Mouse (Mus musculus): ENCODE data around the gene Zbtb39. TPM values are rescaled to one million over a fixed set of nuclear protein-coding genes. Genes with fewer than 3 reads are reported as not detected.
A peak's percentile ranks its signal among the peaks of the same experiment; 100 is the strongest.

Gene Zbtb39
- polyA plus RNA-seq, 1 experiment from 2014 or later: 9.3 TPM

DNA sequence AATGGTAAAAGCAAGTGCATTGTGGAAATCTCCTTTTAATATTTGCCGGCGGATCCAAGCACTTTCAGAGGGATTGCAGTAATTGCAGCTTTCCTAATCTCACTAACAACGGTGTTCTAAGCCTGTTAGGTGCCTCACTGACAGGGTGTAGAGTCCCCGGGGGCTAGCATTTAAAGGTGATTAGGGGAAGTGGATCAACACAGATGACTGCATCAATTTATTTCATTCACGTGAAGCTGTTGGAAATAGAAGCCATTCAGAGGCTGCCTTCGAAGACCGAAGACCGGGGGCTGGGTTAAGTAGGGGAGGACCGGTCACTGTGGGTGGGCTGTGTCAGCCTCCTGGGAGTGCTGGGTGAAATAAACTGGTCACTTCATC is 8.4 kb upstream of the Zbtb39 start:
- WGBS: 57% methylated on average over 9 of the region's 9 CpGs
- no peak overlapping the region for H3K4me2 ChIP-seq (replicated peaks; ENCODE audit: low read depth, low read length)
- no peaks in the 10 kb centered on the region for H3K36me3 ChIP-seq (ENCODE audit: control insufficient read depth, insufficient read depth, low read length)
- H3K9me3 ChIP-seq (ENCODE audit: control insufficient read depth, low read length): no peaks in the 10 kb centered on the region
- no peak overlapping the region for H3K9ac ChIP-seq (ENCODE audit: low read depth, low read length)
- DNase-seq (ENCODE audit: low spot score) (no peak), ATAC-seq (ENCODE audit: low FRiP score) (no peak)
- no peaks in the 10 kb centered on the region for H3K4me1 ChIP-seq (replicated peaks; ENCODE audit: control insufficient read depth, insufficient read depth, low read length)
- H3K4me3 ChIP-seq (ENCODE audit: low read depth, low read length): no peak overlapping the region
- no peak overlapping the region for H3K27ac ChIP-seq (ENCODE audit: low read depth, low read length)
- H3K27me3 ChIP-seq (ENCODE audit: control insufficient read depth, insufficient read depth, low read length): no peaks in the 10 kb centered on the region

DNA sequence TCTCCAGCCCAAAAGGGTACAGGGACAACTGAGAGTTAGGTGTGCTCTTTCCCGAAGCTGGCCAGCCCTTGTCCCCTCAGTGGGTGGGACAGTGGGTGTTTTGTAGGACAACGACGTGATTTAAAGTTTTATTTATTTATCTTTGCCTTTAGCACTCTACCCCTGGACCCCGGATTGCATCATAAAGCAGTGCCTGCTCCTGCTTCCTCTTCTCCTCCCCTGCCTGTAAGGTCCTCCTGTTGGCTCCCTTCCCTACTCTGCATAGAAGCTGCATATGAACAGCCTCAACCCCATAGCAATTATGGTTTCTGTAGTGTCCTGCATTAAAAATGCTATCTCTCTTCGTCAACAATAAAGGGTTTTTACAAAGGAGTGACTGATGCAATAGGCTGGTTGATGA is 7.9 kb upstream of the Zbtb39 start:
- no peak for DNase-seq (ENCODE audit: low spot score)
- WGBS: 41% methylated on average over 5 of the region's 5 CpGs
- Histone ChIP-seq H3K4me1 (replicated peaks; ENCODE audit: control insufficient read depth, insufficient read depth, low read length) (no peaks in the 10 kb centered on the region), H3K36me3 (ENCODE audit: control insufficient read depth, insufficient read depth, low read length) (no peaks in the 10 kb centered on the region), H3K4me3 (ENCODE audit: low read depth, low read length) (no peak overlapping the region), H3K9me3 (ENCODE audit: control insufficient read depth, low read length) (no peaks in the 10 kb centered on the region), H3K27me3 (ENCODE audit: control insufficient read depth, insufficient read depth, low read length) (no peaks in the 10 kb centered on the region), H3K4me2 (replicated peaks; ENCODE audit: low read depth, low read length) (no peak overlapping the region), H3K9ac (ENCODE audit: low read depth, low read length) (no peak overlapping the region), H3K27ac (ENCODE audit: low read depth, low read length) (no peak overlapping the region)
- ATAC-seq (ENCODE audit: low FRiP score): no peak

DNA sequence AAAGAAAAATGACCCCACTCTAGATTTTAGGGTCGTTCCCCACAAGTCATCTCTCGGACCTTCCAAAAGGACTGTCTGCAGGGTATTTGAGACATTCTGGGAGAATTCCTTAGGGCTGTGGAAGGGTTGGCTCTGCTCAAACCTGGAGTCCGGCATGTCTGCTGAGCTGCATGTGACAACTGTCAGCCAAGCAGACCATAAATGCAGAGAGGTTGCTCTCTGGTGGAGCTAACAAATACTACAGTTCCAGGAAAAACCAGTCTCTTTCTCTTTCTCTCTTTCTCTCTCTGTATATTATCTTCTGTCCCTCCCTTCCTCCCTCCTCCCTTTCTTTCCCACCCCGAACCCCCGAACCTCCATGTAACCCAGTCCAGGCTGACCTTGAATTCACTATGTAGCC is 4.9 kb upstream of the Zbtb39 start:
- H3K4me2 ChIP-seq (replicated peaks; ENCODE audit: low read depth, low read length): no peak overlapping the region
- WGBS: 64% methylated on average over 5 of the region's 5 CpGs
- no peaks in the 10 kb centered on the region for H3K4me1 ChIP-seq (replicated peaks; ENCODE audit: control insufficient read depth, insufficient read depth, low read length)
- no peak overlapping the region for H3K27ac ChIP-seq (ENCODE audit: low read depth, low read length)
- no peak for ATAC-seq (ENCODE audit: low FRiP score)
- no peaks in the 10 kb centered on the region for H3K27me3 ChIP-seq (ENCODE audit: control insufficient read depth, insufficient read depth, low read length)
- no peak overlapping the region for H3K9ac ChIP-seq (ENCODE audit: low read depth, low read length)
- H3K9me3 ChIP-seq (ENCODE audit: control insufficient read depth, low read length): no peaks in the 10 kb centered on the region
- DNase-seq (ENCODE audit: low spot score): no peak
- H3K4me3 ChIP-seq (ENCODE audit: low read depth, low read length): no peak overlapping the region
- no peaks in the 10 kb centered on the region for H3K36me3 ChIP-seq (ENCODE audit: control insufficient read depth, insufficient read depth, low read length)

DNA sequence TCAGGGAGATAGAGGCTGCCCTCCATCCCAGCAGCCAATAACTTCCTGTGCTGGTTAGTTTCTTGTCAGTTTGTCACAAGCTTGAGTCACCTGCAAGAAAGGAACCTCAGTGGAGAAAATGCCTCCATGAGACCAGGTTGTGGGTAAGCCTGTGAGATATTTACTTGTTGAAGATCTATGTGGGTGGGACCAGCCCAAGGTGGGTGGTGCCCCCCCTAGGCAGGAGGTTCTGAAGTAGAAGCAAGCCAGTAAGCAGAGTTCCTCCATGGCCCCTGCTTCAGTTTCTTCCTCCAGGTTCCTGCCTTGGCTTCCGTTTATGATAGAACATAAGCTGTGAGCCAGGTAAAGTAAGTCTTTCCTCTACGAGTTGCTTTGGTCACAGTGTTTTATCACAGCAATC is 3.1 kb upstream of the Zbtb39 start:
- Histone ChIP-seq H3K27ac (ENCODE audit: low read depth, low read length) (no peak overlapping the region), H3K36me3 (ENCODE audit: control insufficient read depth, insufficient read depth, low read length) (peaks cover under 1% of the 10 kb centered on the region; the same call in 1 of the 2 replicates)
- 84% methylated on average over 2 of the region's 2 CpGs for WGBS

DNA sequence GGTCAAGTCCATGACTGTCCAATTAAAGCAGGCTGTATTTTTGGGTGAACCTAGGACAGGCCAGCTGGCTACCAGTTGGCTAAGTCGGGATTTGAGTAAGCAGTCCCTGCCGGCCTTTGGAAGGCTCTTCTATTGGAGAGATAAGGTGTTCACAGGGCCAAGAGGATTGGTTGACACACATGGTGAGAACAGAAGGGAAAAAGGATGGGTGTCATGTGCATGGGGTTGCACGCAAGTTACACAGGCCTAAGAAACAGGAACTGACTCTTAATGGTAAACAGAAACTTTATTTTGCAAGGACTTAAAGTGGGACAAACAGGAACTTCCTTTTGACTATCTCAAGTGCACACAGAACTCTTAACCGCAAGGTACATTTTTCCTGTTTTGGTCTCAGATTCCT is 2.4 kb upstream of the Zbtb39 start:
- H3K27me3 ChIP-seq (ENCODE audit: control insufficient read depth, insufficient read depth, low read length): no peaks in the 10 kb centered on the region
- H3K4me2 ChIP-seq (replicated peaks; ENCODE audit: low read depth, low read length): no peak overlapping the region
- ATAC-seq (ENCODE audit: low FRiP score): no peak
- 81% methylated on average over 4 of the region's 4 CpGs for WGBS
- no peaks in the 10 kb centered on the region for H3K4me1 ChIP-seq (replicated peaks; ENCODE audit: control insufficient read depth, insufficient read depth, low read length)
- H3K9me3 ChIP-seq (ENCODE audit: control insufficient read depth, low read length): no peaks in the 10 kb centered on the region
- H3K27ac ChIP-seq (ENCODE audit: low read depth, low read length): no peak overlapping the region
- H3K9ac ChIP-seq (ENCODE audit: low read depth, low read length): no peak overlapping the region
- H3K36me3 ChIP-seq (ENCODE audit: control insufficient read depth, insufficient read depth, low read length): peaks cover 7% of the 10 kb centered on the region
- DNase-seq (ENCODE audit: low spot score): no peak
- no peak overlapping the region for H3K4me3 ChIP-seq (ENCODE audit: low read depth, low read length)

More for the DNA sequence above, 3.1 kb upstream of the Zbtb39 start:
- no peaks in the 10 kb centered on the region for H3K9me3 ChIP-seq (ENCODE audit: control insufficient read depth, low read length)
- ATAC-seq (ENCODE audit: low FRiP score) (no peak), DNase-seq (ENCODE audit: low spot score) (no peak)
- no peak overlapping the region for H3K4me3 ChIP-seq (ENCODE audit: low read depth, low read length)
- H3K4me1 ChIP-seq (replicated peaks; ENCODE audit: control insufficient read depth, insufficient read depth, low read length): no peaks in the 10 kb centered on the region
- no peaks in the 10 kb centered on the region for H3K27me3 ChIP-seq (ENCODE audit: control insufficient read depth, insufficient read depth, low read length)
- no peak overlapping the region for H3K9ac ChIP-seq (ENCODE audit: low read depth, low read length)
- H3K4me2 ChIP-seq (replicated peaks; ENCODE audit: low read depth, low read length): no peak overlapping the region

DNA sequence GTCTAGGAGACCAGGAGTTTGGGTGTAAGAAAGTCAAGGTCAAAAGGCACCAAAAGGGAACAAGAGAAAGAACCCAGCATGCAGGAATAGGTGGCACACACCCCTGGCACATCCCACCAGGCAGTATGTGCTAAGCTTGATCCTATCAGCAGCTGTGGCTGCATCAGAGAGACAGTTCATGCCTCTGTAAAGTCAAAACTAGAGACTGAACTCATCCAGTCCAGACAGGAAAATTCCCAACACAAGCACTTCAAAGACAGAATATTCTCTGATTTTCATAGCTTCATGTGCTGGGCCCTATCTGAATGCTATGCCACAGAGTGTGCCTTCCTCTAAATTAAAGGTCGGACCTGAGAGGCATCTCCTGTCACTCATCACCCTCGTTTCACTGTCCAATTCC is 1.8 kb upstream of the Zbtb39 start:
- DNase-seq (ENCODE audit: low spot score) (no peak), ATAC-seq (ENCODE audit: low FRiP score) (no peak)
- no peaks in the 10 kb centered on the region for H3K4me1 ChIP-seq (replicated peaks; ENCODE audit: control insufficient read depth, insufficient read depth, low read length)
- WGBS: 35% methylated on average over 2 of the region's 2 CpGs
- H3K9ac ChIP-seq (ENCODE audit: low read depth, low read length): no peak overlapping the region
- H3K4me3 ChIP-seq (ENCODE audit: low read depth, low read length): no peak overlapping the region
- no peaks in the 10 kb centered on the region for H3K27me3 ChIP-seq (ENCODE audit: control insufficient read depth, insufficient read depth, low read length)
- H3K36me3 ChIP-seq (ENCODE audit: control insufficient read depth, insufficient read depth, low read length): peaks cover 13% of the 10 kb centered on the region
- no peaks in the 10 kb centered on the region for H3K9me3 ChIP-seq (ENCODE audit: control insufficient read depth, low read length)
- no peak overlapping the region for H3K27ac ChIP-seq (ENCODE audit: low read depth, low read length)
- no peak overlapping the region for H3K4me2 ChIP-seq (replicated peaks; ENCODE audit: low read depth, low read length)

DNA sequence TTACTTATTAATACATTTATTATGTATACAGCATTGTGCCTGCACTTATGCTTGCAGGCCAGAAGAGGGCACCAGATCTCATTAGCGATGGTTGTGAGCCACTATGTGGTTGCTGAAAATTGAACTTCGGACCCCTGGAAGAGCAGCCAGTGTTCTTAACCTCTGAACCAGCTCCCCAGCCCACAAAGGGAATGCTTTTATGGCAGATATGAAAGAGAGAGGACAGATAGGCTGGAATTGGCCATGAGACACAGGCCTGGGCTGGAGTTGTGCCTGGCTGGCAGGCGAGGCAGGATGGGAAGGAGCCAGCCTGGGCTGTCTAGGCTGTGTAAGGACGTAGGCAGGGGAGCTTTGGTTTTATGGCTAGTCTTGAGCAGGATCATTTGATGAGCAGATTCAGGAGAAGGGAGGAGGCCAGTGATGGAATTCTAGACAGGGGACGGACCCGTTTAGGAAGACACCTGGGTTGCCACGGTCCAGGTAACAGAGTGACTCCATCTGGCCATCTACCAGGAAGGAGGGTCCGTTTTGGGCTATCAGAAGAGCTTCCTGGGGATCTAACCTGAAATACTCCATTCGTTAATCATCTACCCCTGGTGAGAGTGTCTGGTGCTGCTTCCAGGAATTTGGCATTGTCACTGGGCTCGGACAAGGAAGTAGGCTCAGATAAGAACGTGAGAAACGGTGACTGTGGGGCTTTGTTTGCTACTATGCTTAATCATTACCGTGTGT is 1.0 kb upstream of the Zbtb39 start:
- H3K4me1 ChIP-seq (replicated peaks; ENCODE audit: control insufficient read depth, insufficient read depth, low read length): no peaks in the 10 kb centered on the region
- DNase-seq (ENCODE audit: low spot score) (peak; percentile 54), ATAC-seq (ENCODE audit: low FRiP score) (no peak)
- no peak overlapping the region for H3K9ac ChIP-seq (ENCODE audit: low read depth, low read length)
- H3K4me3 ChIP-seq (ENCODE audit: low read depth, low read length): no peak overlapping the region
- H3K27ac ChIP-seq (ENCODE audit: low read depth, low read length): no peak overlapping the region
- no peaks in the 10 kb centered on the region for H3K9me3 ChIP-seq (ENCODE audit: control insufficient read depth, low read length)
- no peaks in the 10 kb centered on the region for H3K27me3 ChIP-seq (ENCODE audit: control insufficient read depth, insufficient read depth, low read length)
- 56% methylated on average over 13 of the region's 13 CpGs for WGBS
- H3K4me2 ChIP-seq (replicated peaks; ENCODE audit: low read depth, low read length): no peak overlapping the region
- peaks cover 21% of the 10 kb centered on the region for H3K36me3 ChIP-seq (ENCODE audit: control insufficient read depth, insufficient read depth, low read length)

DNA sequence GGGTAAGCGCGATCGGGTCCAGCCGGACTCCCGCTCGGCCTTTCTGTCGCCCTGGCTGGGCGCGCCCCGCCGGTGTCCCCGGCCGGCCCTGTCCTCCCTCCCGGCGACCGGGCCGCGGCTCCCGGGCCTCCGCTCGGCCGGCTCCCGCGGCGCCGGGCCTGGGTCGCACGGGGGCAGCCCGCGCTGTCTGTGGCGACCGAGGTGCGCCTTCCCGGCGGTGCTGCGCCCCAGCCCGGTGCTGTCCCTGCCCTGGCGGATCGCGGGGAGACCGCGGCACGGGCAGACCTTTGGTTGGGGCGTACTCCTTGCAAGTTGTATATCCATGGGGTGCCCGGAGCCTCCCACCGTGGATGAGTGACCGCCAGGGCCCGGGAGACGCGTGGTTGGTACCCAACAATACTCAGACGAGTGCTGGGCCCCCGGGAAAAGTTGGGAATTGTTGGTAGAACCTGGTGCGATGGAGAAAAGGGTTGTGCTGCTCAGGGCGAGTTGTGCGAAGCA is 373 bp downstream of the Zbtb39 start:
- peak overlapping the region; percentile 95 for H3K4me3 ChIP-seq (ENCODE audit: low read depth, low read length)
- H3K9me3 ChIP-seq (ENCODE audit: control insufficient read depth, low read length): no peaks in the 10 kb centered on the region
- H3K27me3 ChIP-seq (ENCODE audit: control insufficient read depth, insufficient read depth, low read length): no peaks in the 10 kb centered on the region
- peaks cover 32% of the 10 kb centered on the region for H3K36me3 ChIP-seq (ENCODE audit: control insufficient read depth, insufficient read depth, low read length)
- under 1% methylated on average over 35 of the region's 55 CpGs for WGBS
- peak overlapping the region; percentile 98 for H3K9ac ChIP-seq (ENCODE audit: low read depth, low read length)
- peak; percentile 65 for ATAC-seq (ENCODE audit: low FRiP score)
- peak; percentile 64 for DNase-seq (ENCODE audit: low spot score)
- H3K4me2 ChIP-seq (replicated peaks; ENCODE audit: low read depth, low read length): peak overlapping the region; percentile 65
- peak overlapping the region; percentile 67 for H3K27ac ChIP-seq (ENCODE audit: low read depth, low read length)
- no peaks in the 10 kb centered on the region for H3K4me1 ChIP-seq (replicated peaks; ENCODE audit: control insufficient read depth, insufficient read depth, low read length)

DNA sequence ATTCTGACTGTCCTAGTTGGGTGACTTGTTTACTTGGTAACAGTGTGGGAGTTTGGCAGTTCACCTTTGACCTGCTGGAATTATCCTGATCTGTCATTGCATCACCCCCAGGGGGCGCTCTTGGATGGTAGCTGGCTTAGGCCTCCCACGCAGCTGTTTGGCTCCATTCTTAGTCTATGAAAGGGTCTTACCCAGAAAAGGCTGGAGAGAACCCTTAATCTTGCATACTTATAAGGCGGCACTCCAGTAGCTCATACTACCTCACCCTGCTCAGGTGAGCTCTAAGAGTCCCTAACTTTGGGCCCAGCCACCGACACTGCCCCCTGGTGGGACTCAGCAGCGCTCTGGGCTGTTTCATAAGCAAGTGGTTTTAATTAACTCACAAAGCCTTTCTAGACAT is 5.3 kb downstream of the Zbtb39 start:
- peak; percentile 65 for DNase-seq (ENCODE audit: low spot score)
- WGBS: 74% methylated on average over 5 of the region's 5 CpGs
- no peak overlapping the region for H3K4me2 ChIP-seq (replicated peaks; ENCODE audit: low read depth, low read length)
- ATAC-seq (ENCODE audit: low FRiP score): peak; percentile 28; the same call in 1 of the 2 replicates
- peaks cover 6% of the 10 kb centered on the region; the same call in 1 of the 2 replicates for H3K4me1 ChIP-seq (replicated peaks; ENCODE audit: control insufficient read depth, insufficient read depth, low read length)
- H3K27me3 ChIP-seq (ENCODE audit: control insufficient read depth, insufficient read depth, low read length): no peaks in the 10 kb centered on the region
- peaks cover 36% of the 10 kb centered on the region for H3K36me3 ChIP-seq (ENCODE audit: control insufficient read depth, insufficient read depth, low read length)
- no peaks in the 10 kb centered on the region for H3K9me3 ChIP-seq (ENCODE audit: control insufficient read depth, low read length)
- no peak overlapping the region for H3K9ac ChIP-seq (ENCODE audit: low read depth, low read length)
- no peak overlapping the region for H3K4me3 ChIP-seq (ENCODE audit: low read depth, low read length)
- H3K27ac ChIP-seq (ENCODE audit: low read depth, low read length): no peak overlapping the region

Measured in hindbrain, embryonic 11.5 days (tissue).